Mouse (Mus musculus) stomach, embryonic 16.5 days (tissue): ENCODE results near the gene Ccdc85c. TPM values are rescaled to one million over a fixed set of nuclear protein-coding genes. Genes with fewer than 3 reads are reported as not detected.

Source experiments
- polyA plus RNA-seq: library from polyadenylated mRNA; unstranded; fragments of >200 nt; fragmentation: Nextera tagmentation; extraction: Ambion mirVana; gene quantifications from 2 replicates; pipeline ENCODE4 v1.2.1, GENCODE M21; 2015

Gene Ccdc85c
- polyA plus RNA-seq, 1 experiment from 2014 or later: 6.9 TPM

Other genes starting within 250 kb of the Ccdc85c start
- gene Setd3, start 96.1 kb downstream of the Ccdc85c start, polyA plus RNA-seq: 89.2 and 93.0 TPM in 2 replicates
- gene Ccnk, start 95.8 kb downstream of the Ccdc85c start, polyA plus RNA-seq: 1.8 and 2.5 TPM in 2 replicates
- gene Hhipl1, start 30.8 kb upstream of the Ccdc85c start, polyA plus RNA-seq: 0.44 and 0.65 TPM in 2 replicates
- gene Cyp46a1, start 59.0 kb upstream of the Ccdc85c start, polyA plus RNA-seq: 6.8 and 8.5 TPM in 2 replicates
- 82.3 and 111 TPM in 2 replicates for gene Eml1, start 95.5 kb upstream of the Ccdc85c start, polyA plus RNA-seq